Mouse (Mus musculus) skeletal muscle tissue, adult 2 months (tissue): Measurements from ENCODE around the gene Mef2a.
"Not testable (repeated sequence)": the region's sequence is repeated elsewhere in the genome, so short reads cannot be mapped to it uniquely, and the experiment has no call there.

Source experiments
- DNase-seq: peaks from one replicate; pipeline ENCODE4 v3.0.0-alpha.2; 2012; ENCODE audit warnings: low read depth, low spot score

Gene Mef2a

GRCm38 (mm10) chr7:67371351-67371890 lies 1.2 kb downstream of the Mef2a start:
- no peak for DNase-seq

- no peak for DNase-seq
These were observed 3.0 kb downstream of the Mef2a start for GRCm38 (mm10) chr7:67369645-67370044.

GRCm38 (mm10) chr7:67368394-67368793 lies 4.3 kb downstream of the Mef2a start:
- DNase-seq: no peak

- no peak for DNase-seq
These were observed 12.1 kb downstream of the Mef2a start for GRCm38 (mm10) chr7:67360588-67360987.

- DNase-seq: no peak
These were observed 12.8 kb downstream of the Mef2a start for GRCm38 (mm10) chr7:67359863-67360262.

GRCm38 (mm10) chr7:67355870-67356269 lies 16.8 kb downstream of the Mef2a start:
- no peak for DNase-seq

- DNase-seq: no peak
These were observed 19.0 kb downstream of the Mef2a start for GRCm38 (mm10) chr7:67353667-67354066.

GRCm38 (mm10) chr7:67352989-67353388 lies 19.7 kb downstream of the Mef2a start:
- DNase-seq: no peak

GRCm38 (mm10) chr7:67344443-67344842 lies 28.2 kb downstream of the Mef2a start:
- no peak for DNase-seq

GRCm38 (mm10) chr7:67342067-67342625 lies 30.5 kb downstream of the Mef2a start:
- DNase-seq: no peak

- DNase-seq: no peak
These were observed 52.3 kb downstream of the Mef2a start for GRCm38 (mm10) chr7:67320359-67320758.

- no peak for DNase-seq
These were observed 54.0 kb downstream of the Mef2a start for GRCm38 (mm10) chr7:67318697-67319096.

GRCm38 (mm10) chr7:67313200-67313599 lies 59.5 kb downstream of the Mef2a start:
- no peak for DNase-seq

GRCm38 (mm10) chr7:67310151-67310550 lies 62.5 kb downstream of the Mef2a start:
- DNase-seq: no peak

- DNase-seq: no peak
These were observed 64.6 kb downstream of the Mef2a start for GRCm38 (mm10) chr7:67308102-67308501.

- no peak for DNase-seq
These were observed 65.6 kb downstream of the Mef2a start for GRCm38 (mm10) chr7:67307078-67307477.

- no peak for DNase-seq
These were observed 67.7 kb downstream of the Mef2a start for GRCm38 (mm10) chr7:67304937-67305336.

- no peak for DNase-seq
These were observed 76.2 kb downstream of the Mef2a start for GRCm38 (mm10) chr7:67296419-67296818.

GRCm38 (mm10) chr7:67291356-67291755 lies 81.3 kb downstream of the Mef2a start:
- DNase-seq: no peak

GRCm38 (mm10) chr7:67287456-67287855 lies 85.2 kb downstream of the Mef2a start:
- no peak for DNase-seq

- no peak for DNase-seq
These were observed 89.1 kb downstream of the Mef2a start for GRCm38 (mm10) chr7:67283581-67283980.

- DNase-seq: not testable (repeated sequence)
These were observed 102.2 kb downstream of the Mef2a start for GRCm38 (mm10) chr7:67270447-67270846.

GRCm38 (mm10) chr7:67259828-67260563 lies 112.7 kb downstream of the Mef2a start:
- DNase-seq: peak; percentile 80
